Mouse (Mus musculus): ENCODE measurements around the gene Mefv.
"Not testable (repeated sequence)": the region's sequence is repeated elsewhere in the genome, so short reads cannot be mapped to it uniquely, and the experiment has no call there.

Gene Mefv

GRCm38 (mm10) chr16:3717980-3718379, at the start of gene Mefv:
Gene Mefv, minus strand, starts transcription at chr16:3718097.
- in situ Hi-C loops (cut with MboI) = no loop called here

- in situ Hi-C loops (cut with MboI) = no loop called here
These were observed 31.1 kb upstream of the Mefv start for GRCm38 (mm10) chr16:3748976-3749375.

DNA sequence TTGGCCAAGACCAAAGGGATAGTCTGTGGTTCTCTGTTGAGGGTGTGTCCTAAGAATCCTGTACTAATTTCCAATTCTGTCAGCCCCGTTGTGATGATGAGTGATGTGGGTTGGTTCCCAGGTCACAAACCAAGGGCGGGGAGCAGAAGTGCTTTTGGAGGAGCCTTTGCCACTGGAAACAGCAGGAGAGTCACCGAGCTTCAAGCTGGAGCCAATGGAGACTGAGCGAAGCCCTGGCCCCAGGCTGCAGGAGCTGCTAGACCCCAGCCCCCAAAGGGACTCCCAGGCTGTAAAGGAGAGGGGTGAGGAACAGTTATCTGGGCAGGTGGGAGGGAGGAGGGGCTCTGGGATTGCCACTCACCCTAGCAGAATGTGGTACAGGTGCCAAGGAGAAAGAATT, 27.8 kb upstream of the Mefv start:
- in situ Hi-C loops (cut with MboI) = no loop called here

- in situ Hi-C loops (cut with MboI) = no loop called here
These were observed 26.3 kb upstream of the Mefv start for GRCm38 (mm10) chr16:3744186-3744700.

DNA sequence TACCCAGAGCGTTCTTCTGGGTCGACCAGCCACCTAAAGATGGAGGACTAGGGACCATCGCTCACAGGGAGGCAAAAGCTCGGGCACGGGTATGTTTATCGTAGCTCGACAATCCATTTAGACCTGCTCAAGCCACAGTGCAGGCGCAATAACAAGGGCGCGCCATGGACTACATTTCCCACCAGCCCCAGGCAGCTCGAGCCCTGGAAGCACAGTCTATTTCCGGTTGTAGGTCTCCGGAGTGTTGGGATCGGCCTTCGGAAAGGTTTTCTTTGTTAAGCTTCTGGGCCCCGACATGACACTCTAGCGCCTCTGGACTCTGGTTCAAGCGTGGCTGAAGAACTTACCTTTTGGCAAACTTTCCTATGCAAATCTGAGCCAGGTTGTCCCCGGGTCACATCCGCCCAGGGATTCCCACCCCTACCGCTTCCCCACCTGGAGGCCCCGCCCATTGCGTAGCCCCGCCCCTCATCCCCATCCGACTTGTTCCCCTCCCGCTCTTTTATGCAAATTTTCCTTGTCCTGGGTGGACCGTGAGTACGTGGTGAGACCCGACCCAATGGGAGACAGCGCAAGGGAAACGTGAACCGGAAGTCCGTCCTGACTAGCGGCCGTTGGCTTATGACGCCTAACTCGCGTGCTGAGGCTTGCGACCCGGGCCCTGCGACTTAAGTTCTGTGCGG, 25.7 kb upstream of the Mefv start, which contains the start of gene Zfp263:
TSS of gene Zfp263 (plus strand) at position 591 of the 683 bp plus-strand sequence.
- in situ Hi-C loops (cut with MboI) = no loop called here

- in situ Hi-C loops (cut with MboI) = no loop called here
These were observed 24.6 kb upstream of the Mefv start for GRCm38 (mm10) chr16:3742466-3742865.

GRCm38 (mm10) chr16:3733198-3733732, 15.4 kb upstream of the Mefv start:
- in situ Hi-C loops (cut with MboI) = no loop called here

- in situ Hi-C loops (cut with MboI) = no loop called here
These were observed 14.7 kb upstream of the Mefv start for GRCm38 (mm10) chr16:3732612-3733011.

DNA sequence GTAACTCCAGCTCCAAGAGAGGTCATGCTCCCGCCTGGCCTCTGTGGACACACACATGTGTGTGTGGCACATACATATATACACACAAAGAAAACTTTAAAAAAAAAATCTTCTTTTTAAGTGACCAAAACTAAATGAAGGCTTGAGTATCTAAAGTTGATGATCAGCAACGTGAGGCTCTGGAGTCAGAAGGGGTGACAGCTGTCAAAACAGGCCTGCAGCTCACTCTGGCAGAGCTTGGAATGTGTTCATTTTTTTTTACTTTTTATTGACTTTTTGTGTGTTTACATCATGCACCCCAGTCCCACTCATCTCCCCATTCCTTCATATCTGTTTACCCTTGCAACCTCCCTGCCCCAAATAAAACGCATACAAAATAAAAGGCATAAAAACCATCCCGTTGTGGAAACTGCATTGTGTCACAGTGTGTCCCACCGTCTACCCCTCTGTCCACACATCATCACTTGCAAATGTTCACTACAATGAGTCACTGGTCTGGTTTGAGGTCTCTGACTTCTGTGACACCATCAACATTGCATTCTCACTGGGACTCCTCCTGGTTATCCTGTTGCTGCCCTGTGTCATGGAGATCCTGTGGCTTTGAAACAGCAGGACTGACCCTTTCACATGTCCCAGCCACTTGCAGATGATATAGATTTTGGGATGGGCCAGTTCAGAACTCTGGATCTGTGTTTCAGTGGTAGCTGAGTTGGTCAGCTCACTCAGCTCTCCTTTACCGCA, 10.3 kb upstream of the Mefv start:
- in situ Hi-C loops (cut with MboI) = no loop called here

DNA sequence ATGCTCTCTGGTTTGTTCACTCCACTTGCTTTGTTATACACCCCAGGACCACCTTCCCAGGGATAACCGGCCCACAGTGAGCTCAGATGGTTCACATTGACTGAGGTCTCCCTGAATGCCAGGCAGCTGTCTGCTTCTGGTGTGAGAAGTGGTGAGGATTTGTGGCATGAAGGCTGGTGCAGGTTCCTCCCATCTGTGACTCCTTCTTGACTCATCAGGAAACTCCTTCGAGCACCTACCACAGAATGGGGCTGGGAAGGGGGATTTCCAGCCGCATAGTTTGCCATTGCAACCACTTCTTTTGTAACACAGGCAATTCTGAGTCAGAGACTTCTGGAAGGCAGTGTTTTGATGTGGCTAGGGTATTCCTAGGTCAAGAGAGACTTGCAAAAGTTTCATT, 5.3 kb upstream of the Mefv start:
- in situ Hi-C loops (cut with MboI) = no loop called here

GRCm38 (mm10) chr16:3714731-3715130, 3.2 kb downstream of the Mefv start:
- in situ Hi-C loops (cut with MboI) = no loop called here

DNA sequence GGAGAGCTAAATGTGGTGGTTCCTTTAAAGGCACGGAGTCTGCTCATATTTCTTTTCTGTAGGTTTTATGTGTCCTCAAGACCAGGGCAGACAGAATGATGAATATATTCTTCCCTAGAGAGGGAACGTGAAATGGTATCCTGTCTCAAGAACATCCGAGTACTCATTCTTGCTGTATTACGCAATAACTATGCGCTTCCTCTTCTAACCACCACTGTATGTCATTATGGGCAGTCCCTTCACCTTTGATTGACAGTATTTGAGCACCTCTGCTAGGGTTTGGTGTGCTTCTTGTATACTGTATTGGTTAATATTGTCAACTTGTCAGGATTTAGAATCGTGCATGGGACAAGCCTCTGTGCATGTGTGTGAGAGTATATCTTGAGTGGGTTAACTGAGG, 11.2 kb downstream of the Mefv start:
- in situ Hi-C loops (cut with MboI) = no loop called here

GRCm38 (mm10) chr16:3700893-3701292, 17.0 kb downstream of the Mefv start:
- in situ Hi-C loops (cut with MboI) = no loop called here

DNA sequence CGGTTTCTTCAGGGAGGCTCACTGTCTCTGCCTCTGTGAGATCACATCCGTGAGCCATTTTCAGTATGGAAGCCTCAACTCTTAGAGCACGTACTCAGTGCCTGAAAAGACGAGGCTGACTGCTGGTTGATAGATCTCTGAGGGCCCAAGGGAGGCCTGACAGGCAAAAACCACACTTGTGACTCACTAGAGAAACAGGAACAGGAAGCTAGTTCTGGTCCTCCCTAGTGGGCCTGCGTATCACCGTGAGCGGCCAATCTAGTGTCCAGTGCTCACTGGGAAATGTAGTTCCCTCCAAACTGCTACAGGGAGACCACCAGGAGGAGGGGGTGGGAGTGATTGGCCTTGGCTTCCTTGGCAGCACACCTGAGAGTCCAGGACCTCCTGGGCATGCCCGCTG, 18.6 kb downstream of the Mefv start:
- in situ Hi-C loops (cut with MboI) = no loop called here

DNA sequence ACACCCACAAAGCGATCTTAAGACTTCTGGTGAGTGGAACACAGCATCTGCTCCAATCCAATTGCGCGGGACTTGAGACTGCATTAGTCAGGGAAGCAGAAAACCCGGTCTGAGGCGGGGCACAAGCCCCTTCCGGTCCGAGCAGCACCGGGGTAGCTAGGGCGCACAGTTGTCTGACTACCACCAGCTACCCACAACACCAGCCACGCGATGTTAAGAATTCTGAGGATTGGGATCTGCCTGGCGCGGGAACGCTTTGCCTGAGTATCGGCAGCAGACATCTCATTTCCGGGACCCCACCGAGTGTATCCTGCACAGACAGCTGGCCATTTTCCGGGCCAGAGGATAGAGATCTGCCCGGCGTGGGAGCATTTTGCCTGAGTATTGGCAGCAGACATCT, 28.3 kb downstream of the Mefv start:
- in situ Hi-C loops (cut with MboI) = not testable (repeated sequence)

Data from mature B cell (primary cell).